Mouse (Mus musculus): ENCODE measurements around the gene 4930432M17Rik. TPM values are rescaled to one million over a fixed set of nuclear protein-coding genes. Genes with fewer than 3 reads are reported as not detected.
A peak's percentile ranks its signal among the peaks of the same experiment; 100 is the strongest.

The 4930432M17Rik gene
- polyA plus RNA-seq, 1 experiment from 2014 or later = not detected

GRCm38 (mm10) chr3:121656922-121657321 lies 13.6 kb upstream of the 4930432M17Rik start:
- ATAC-seq = no peak
- Histone ChIP-seq H3K9me3 (ENCODE audit: control insufficient read depth, low read length) (no peaks in the 10 kb centered on the region), H3K4me3 (ENCODE audit: low read length) (no peak overlapping the region), H3K27me3 (replicated peaks; ENCODE audit: control insufficient read depth, insufficient read depth, low read length) (no peaks in the 10 kb centered on the region), H3K9ac (ENCODE audit: low read depth, low read length) (no peak overlapping the region), H3K4me2 (ENCODE audit: low read depth, low read length) (no peak overlapping the region), H3K4me1 (ENCODE audit: control insufficient read depth, insufficient read depth, low read length) (no peaks in the 10 kb centered on the region), H3K27ac (ENCODE audit: low read length) (no peak overlapping the region), H3K36me3 (ENCODE audit: control insufficient read depth, insufficient read depth, low read length) (no peaks in the 10 kb centered on the region)
- 94% methylated on average over 4 of the region's 4 CpGs for WGBS

- H3K27me3 ChIP-seq (replicated peaks; ENCODE audit: control insufficient read depth, insufficient read depth, low read length) = no peaks in the 10 kb centered on the region
- no peaks in the 10 kb centered on the region for H3K4me1 ChIP-seq (ENCODE audit: control insufficient read depth, insufficient read depth, low read length)
- no peak overlapping the region for H3K4me3 ChIP-seq (ENCODE audit: low read length)
- no peak overlapping the region for H3K9ac ChIP-seq (ENCODE audit: low read depth, low read length)
- H3K36me3 ChIP-seq (ENCODE audit: control insufficient read depth, insufficient read depth, low read length) = no peaks in the 10 kb centered on the region
- no peak overlapping the region for H3K4me2 ChIP-seq (ENCODE audit: low read depth, low read length)
- no peaks in the 10 kb centered on the region for H3K9me3 ChIP-seq (ENCODE audit: control insufficient read depth, low read length)
- peak; percentile 31; the same call in 1 of the 2 replicates for ATAC-seq
- 31% methylated on average over 4 of the region's 4 CpGs for WGBS
- H3K27ac ChIP-seq (ENCODE audit: low read length) = no peak overlapping the region
Observed at GRCm38 (mm10) chr3:121662705-121663469, 7.7 kb upstream of the 4930432M17Rik start.

- Histone ChIP-seq H3K9me3 (ENCODE audit: control insufficient read depth, low read length) (no peaks in the 10 kb centered on the region), H3K4me1 (ENCODE audit: control insufficient read depth, insufficient read depth, low read length) (no peaks in the 10 kb centered on the region), H3K27me3 (replicated peaks; ENCODE audit: control insufficient read depth, insufficient read depth, low read length) (no peaks in the 10 kb centered on the region), H3K4me3 (ENCODE audit: low read length) (no peak overlapping the region), H3K9ac (ENCODE audit: low read depth, low read length) (no peak overlapping the region), H3K27ac (ENCODE audit: low read length) (no peak overlapping the region), H3K4me2 (ENCODE audit: low read depth, low read length) (no peak overlapping the region), H3K36me3 (ENCODE audit: control insufficient read depth, insufficient read depth, low read length) (no peaks in the 10 kb centered on the region)
- no peak for ATAC-seq
- WGBS = 82% methylated on average over 9 of the region's 9 CpGs
Observed at GRCm38 (mm10) chr3:121663470-121663847, 7.1 kb upstream of the 4930432M17Rik start.

GRCm38 (mm10) chr3:121672135-121672790 lies 1.7 kb downstream of the 4930432M17Rik start:
- peak; percentile 75 for ATAC-seq
- no peak overlapping the region for H3K27ac ChIP-seq (ENCODE audit: low read length)

GRCm38 (mm10) chr3:121678935-121679334 lies 8.4 kb downstream of the 4930432M17Rik start:
- ATAC-seq = no peak
- 42% methylated on average over 4 of the region's 4 CpGs for WGBS

More at GRCm38 (mm10) chr3:121672135-121672790, 1.7 kb downstream of the 4930432M17Rik start:
- Histone ChIP-seq H3K9me3 (ENCODE audit: control insufficient read depth, low read length) (no peaks in the 10 kb centered on the region), H3K9ac (ENCODE audit: low read depth, low read length) (no peak overlapping the region), H3K27me3 (replicated peaks; ENCODE audit: control insufficient read depth, insufficient read depth, low read length) (no peaks in the 10 kb centered on the region), H3K4me3 (ENCODE audit: low read length) (no peak overlapping the region), H3K4me1 (ENCODE audit: control insufficient read depth, insufficient read depth, low read length) (peaks cover 4% of the 10 kb centered on the region; the same call in 1 of the 2 replicates), H3K4me2 (ENCODE audit: low read depth, low read length) (no peak overlapping the region), H3K36me3 (ENCODE audit: control insufficient read depth, insufficient read depth, low read length) (no peaks in the 10 kb centered on the region)
- 67% methylated on average over 5 of the region's 5 CpGs for WGBS

GRCm38 (mm10) chr3:121679443-121679842 lies 8.9 kb downstream of the 4930432M17Rik start:
- no peak overlapping the region for H3K4me2 ChIP-seq (ENCODE audit: low read depth, low read length)
- 63% methylated on average over 3 of the region's 3 CpGs for WGBS
- H3K36me3 ChIP-seq (ENCODE audit: control insufficient read depth, insufficient read depth, low read length) = no peaks in the 10 kb centered on the region
- no peaks in the 10 kb centered on the region for H3K27me3 ChIP-seq (replicated peaks; ENCODE audit: control insufficient read depth, insufficient read depth, low read length)
- H3K9ac ChIP-seq (ENCODE audit: low read depth, low read length) = no peak overlapping the region
- no peaks in the 10 kb centered on the region for H3K4me1 ChIP-seq (ENCODE audit: control insufficient read depth, insufficient read depth, low read length)
- H3K4me3 ChIP-seq (ENCODE audit: low read length) = no peak overlapping the region
- no peak for ATAC-seq
- no peak overlapping the region for H3K27ac ChIP-seq (ENCODE audit: low read length)
- H3K9me3 ChIP-seq (ENCODE audit: control insufficient read depth, low read length) = no peaks in the 10 kb centered on the region

More at GRCm38 (mm10) chr3:121678935-121679334, 8.4 kb downstream of the 4930432M17Rik start:
- Histone ChIP-seq H3K27ac (ENCODE audit: low read length) (no peak overlapping the region), H3K4me2 (ENCODE audit: low read depth, low read length) (no peak overlapping the region), H3K36me3 (ENCODE audit: control insufficient read depth, insufficient read depth, low read length) (no peaks in the 10 kb centered on the region), H3K4me3 (ENCODE audit: low read length) (no peak overlapping the region), H3K9ac (ENCODE audit: low read depth, low read length) (no peak overlapping the region), H3K9me3 (ENCODE audit: control insufficient read depth, low read length) (no peaks in the 10 kb centered on the region), H3K27me3 (replicated peaks; ENCODE audit: control insufficient read depth, insufficient read depth, low read length) (no peaks in the 10 kb centered on the region), H3K4me1 (ENCODE audit: control insufficient read depth, insufficient read depth, low read length) (no peaks in the 10 kb centered on the region)

GRCm38 (mm10) chr3:121680187-121680586 lies 9.6 kb downstream of the 4930432M17Rik start:
- Histone ChIP-seq H3K4me1 (ENCODE audit: control insufficient read depth, insufficient read depth, low read length) (no peaks in the 10 kb centered on the region), H3K4me2 (ENCODE audit: low read depth, low read length) (no peak overlapping the region), H3K4me3 (ENCODE audit: low read length) (no peak overlapping the region), H3K9ac (ENCODE audit: low read depth, low read length) (no peak overlapping the region), H3K27ac (ENCODE audit: low read length) (no peak overlapping the region), H3K36me3 (ENCODE audit: control insufficient read depth, insufficient read depth, low read length) (no peaks in the 10 kb centered on the region), H3K9me3 (ENCODE audit: control insufficient read depth, low read length) (no peaks in the 10 kb centered on the region), H3K27me3 (replicated peaks; ENCODE audit: control insufficient read depth, insufficient read depth, low read length) (no peaks in the 10 kb centered on the region)
- WGBS = 66% methylated on average over 3 of the region's 3 CpGs
- ATAC-seq = no peak

- no peaks in the 10 kb centered on the region for H3K27me3 ChIP-seq (replicated peaks; ENCODE audit: control insufficient read depth, insufficient read depth, low read length)
- H3K36me3 ChIP-seq (ENCODE audit: control insufficient read depth, insufficient read depth, low read length) = no peaks in the 10 kb centered on the region
- no peak overlapping the region for H3K9ac ChIP-seq (ENCODE audit: low read depth, low read length)
- H3K4me3 ChIP-seq (ENCODE audit: low read length) = no peak overlapping the region
- no peak overlapping the region for H3K27ac ChIP-seq (ENCODE audit: low read length)
- H3K9me3 ChIP-seq (ENCODE audit: control insufficient read depth, low read length) = no peaks in the 10 kb centered on the region
- no peak overlapping the region for H3K4me2 ChIP-seq (ENCODE audit: low read depth, low read length)
- WGBS = 76% methylated on average over 10 of the region's 10 CpGs
- H3K4me1 ChIP-seq (ENCODE audit: control insufficient read depth, insufficient read depth, low read length) = no peaks in the 10 kb centered on the region
- no peak for ATAC-seq
Observed at GRCm38 (mm10) chr3:121682439-121683411, 12.2 kb downstream of the 4930432M17Rik start.

- Histone ChIP-seq H3K4me3 (ENCODE audit: low read length) (no peak overlapping the region), H3K27me3 (replicated peaks; ENCODE audit: control insufficient read depth, insufficient read depth, low read length) (no peaks in the 10 kb centered on the region), H3K9ac (ENCODE audit: low read depth, low read length) (no peak overlapping the region), H3K4me1 (ENCODE audit: control insufficient read depth, insufficient read depth, low read length) (no peaks in the 10 kb centered on the region), H3K4me2 (ENCODE audit: low read depth, low read length) (no peak overlapping the region), H3K9me3 (ENCODE audit: control insufficient read depth, low read length) (no peaks in the 10 kb centered on the region), H3K36me3 (ENCODE audit: control insufficient read depth, insufficient read depth, low read length) (no peaks in the 10 kb centered on the region), H3K27ac (ENCODE audit: low read length) (no peak overlapping the region)
- no peak for ATAC-seq
- WGBS = 40% methylated on average over 4 of the region's 4 CpGs
Observed at GRCm38 (mm10) chr3:121684552-121684951, 14.0 kb downstream of the 4930432M17Rik start.
